In the genomic region with DNA sequence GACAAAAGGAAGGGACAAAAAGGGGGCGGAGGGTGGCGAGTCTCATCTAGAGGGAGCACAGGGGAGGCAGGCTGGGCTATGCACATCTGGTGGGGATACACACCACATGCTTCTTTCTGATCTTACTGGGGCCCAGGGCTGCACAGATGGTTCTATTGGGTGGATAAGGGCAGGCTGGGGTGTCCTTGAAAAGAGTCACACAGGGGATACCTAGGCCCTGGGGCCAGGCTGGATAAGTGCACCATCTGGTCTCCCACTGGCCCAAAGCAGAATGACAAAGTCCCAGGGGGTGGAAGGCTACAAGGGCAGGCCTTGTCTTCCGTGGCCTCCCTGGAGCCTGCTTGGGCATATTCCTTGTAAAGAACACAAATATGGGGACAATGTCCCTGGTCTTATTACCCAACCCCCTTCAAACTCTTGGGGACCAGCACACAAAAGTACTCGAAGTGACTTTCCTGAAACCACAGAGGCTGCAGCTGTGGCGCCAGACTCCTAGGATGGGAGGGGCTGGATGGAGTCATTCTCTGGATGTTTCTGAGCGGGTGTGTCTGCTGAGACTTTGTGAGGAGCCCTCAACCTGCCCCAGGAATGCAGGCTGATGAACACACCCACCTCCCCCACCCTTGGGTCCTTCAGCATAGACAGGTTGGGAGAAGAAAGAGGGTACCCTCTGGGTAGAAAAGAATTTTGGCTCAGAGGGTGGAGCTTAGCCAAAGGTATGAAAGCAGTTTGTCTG, we compare ENCODE assay signal across 12 mouse cellular contexts. TPM values are rescaled to one million over a fixed set of nuclear protein-coding genes. Genes with fewer than 3 reads are reported as not detected.
A peak's percentile ranks its signal among the peaks of the same experiment; 100 is the strongest.
DNase-seq lines count a peak whose midpoint lies in the region; ATAC-seq lines count a peak whose summit lies in the region.
"Had no signal": no experiment of that assay in that cellular context is flagged by ENCODE, and none has a peak within 500 bp of the region (broad histone marks: within the 10 kb centered on the region; RNA-seq: fewer than 3 reads in every experiment).

No protein-coding gene starts in this region.

- peaks cover 7% of the 10 kb centered on the region; the same call in 1 of the 2 replicates for H3K4me1 ChIP-seq in hindbrain, embryonic 12.5 days
- no peaks in the 10 kb centered on the region for H3K4me1 ChIP-seq in hindbrain, embryonic 16.5 days (ENCODE audit: control insufficient read depth, insufficient read depth, low read depth, low read length)
- H3K4me1 ChIP-seq in lung, embryonic 16.5 days (replicated peaks; ENCODE audit: control insufficient read depth, insufficient read depth, low read length): peaks cover 13% of the 10 kb centered on the region
- H3K4me1 ChIP-seq: heart, embryonic 15.5 days had no signal

- no peak overlapping the region for H3K4me2 ChIP-seq in hindbrain, embryonic 12.5 days (replicated peaks)
- H3K4me2 ChIP-seq in hindbrain, embryonic 16.5 days (ENCODE audit: low read length): no peak overlapping the region
- no peak overlapping the region for H3K4me2 ChIP-seq in lung, embryonic 16.5 days (ENCODE audit: low read depth, low read length)
- H3K4me2 ChIP-seq: heart, embryonic 15.5 days had no signal

- DNase-seq in 3T3-L1 (ENCODE audit: low read depth, low spot score) (peak; percentile 52), ZHBTc4 (ENCODE audit: low read depth, low spot score) (peak; percentile 94)
- DNase-seq in left cerebral cortex, adult 11 months (ENCODE audit: low spot score): no peak
- no peak for DNase-seq in spleen, postnatal 10 days (ENCODE audit: low spot score in 2 of 2)
- no peak for DNase-seq in kidney, postnatal 10 days
- DNase-seq: cerebellum, postnatal 14 days; kidney, adult 18-20 months had no signal

- peaks cover 94% of the 10 kb centered on the region for H3K36me3 ChIP-seq in hindbrain, embryonic 12.5 days
- peaks cover 42% of the 10 kb centered on the region for H3K36me3 ChIP-seq in hindbrain, embryonic 16.5 days (ENCODE audit: control insufficient read depth, insufficient read depth, low read length)
- H3K36me3 ChIP-seq in lung, embryonic 16.5 days (ENCODE audit: control insufficient read depth, insufficient read depth, low read length): peaks cover 28% of the 10 kb centered on the region

- H3K4me3 ChIP-seq in hindbrain, embryonic 12.5 days: no peak overlapping the region
- H3K4me3 ChIP-seq in hindbrain, embryonic 16.5 days (ENCODE audit: low read length): no peak overlapping the region
- H3K4me3 ChIP-seq in lung, embryonic 16.5 days (ENCODE audit: low read length): no peak overlapping the region
- H3K4me3 ChIP-seq: heart, embryonic 15.5 days had no signal

- peak overlapping the region; percentile 35; the same call in 1 of the 2 replicates for H3K27ac ChIP-seq in hindbrain, embryonic 12.5 days
- H3K27ac ChIP-seq in hindbrain, embryonic 16.5 days (ENCODE audit: low read depth, low read length): no peak overlapping the region
- peak overlapping the region; percentile 88 for H3K27ac ChIP-seq in lung, embryonic 16.5 days (ENCODE audit: low read length)
- H3K27ac ChIP-seq: heart, embryonic 15.5 days had no signal

- H3K9me3 ChIP-seq in hindbrain, embryonic 12.5 days (replicated peaks): no peaks in the 10 kb centered on the region
- no peaks in the 10 kb centered on the region for H3K9me3 ChIP-seq in hindbrain, embryonic 16.5 days (ENCODE audit: control insufficient read depth, low read length)
- no peaks in the 10 kb centered on the region for H3K9me3 ChIP-seq in lung, embryonic 16.5 days (ENCODE audit: control insufficient read depth, low read length)
- H3K9me3 ChIP-seq: heart, embryonic 15.5 days had no signal

- peak; percentile 59 for ATAC-seq in hindbrain, embryonic 12.5 days (ENCODE audit: low FRiP score)
- no peak for ATAC-seq in hindbrain, embryonic 16.5 days
- ATAC-seq in lung, embryonic 16.5 days (ENCODE audit: low read depth): peak; percentile 90
- ATAC-seq: activated CD4-positive, CD25-positive, alpha-beta regulatory T cell, adult 4 months had no signal

- no peaks in the 10 kb centered on the region for H3K27me3 ChIP-seq in hindbrain, embryonic 12.5 days
- H3K27me3 ChIP-seq in hindbrain, embryonic 16.5 days (replicated peaks; ENCODE audit: control insufficient read depth, insufficient read depth, low read length): no peaks in the 10 kb centered on the region
- no peaks in the 10 kb centered on the region for H3K27me3 ChIP-seq in lung, embryonic 16.5 days (ENCODE audit: control insufficient read depth, insufficient read depth, low read depth, low read length)
- H3K27me3 ChIP-seq: heart, embryonic 15.5 days had no signal

- H3K9ac ChIP-seq in hindbrain, embryonic 12.5 days: no peak overlapping the region
- H3K9ac ChIP-seq in hindbrain, embryonic 16.5 days (ENCODE audit: low read depth, low read length): no peak overlapping the region
- H3K9ac ChIP-seq in lung, embryonic 16.5 days (ENCODE audit: low read length): no peak overlapping the region
- H3K9ac ChIP-seq: heart, embryonic 15.5 days had no signal

- WGBS in hindbrain, embryonic 12.5 days: 65% methylated on average over 6 of the region's 6 CpGs
- 62% methylated on average over 6 of the region's 6 CpGs for WGBS in hindbrain, embryonic 16.5 days
- WGBS in lung, embryonic 16.5 days: 64% methylated on average over 6 of the region's 6 CpGs

RNA-seq across cellular contexts. Expression of gene Kdm4a, which starts 49.4 kb away (rescaled TPM):
- polyA plus RNA-seq in hindbrain, embryonic 12.5 days (2016; fragmentation: Nextera tagmentation; extraction: Ambion mirVana): 60.7 and 67.2 TPM in 2 replicates
- 38.5 and 38.6 TPM in 2 replicates for polyA plus RNA-seq in hindbrain, embryonic 16.5 days (2015; fragmentation: Nextera tagmentation; extraction: Ambion mirVana)
- 32.4 and 33.0 TPM in 2 replicates for polyA plus RNA-seq in lung, embryonic 16.5 days (2015; fragmentation: Nextera tagmentation; extraction: Ambion mirVana)

Comparison
In these comparisons a context has a peak if more than half of its experiments do, and no peak if none do; other contexts are left out.
1. DNase-seq: peak in 3T3-L1 (single experiment) and ZHBTc4 (single experiment); none in left cerebral cortex, adult 11 months (single experiment), spleen, postnatal 10 days (0 of 2) and kidney, postnatal 10 days (single experiment).